Mouse (Mus musculus): ENCODE data around the gene Impg1. TPM values are rescaled to one million over a fixed set of nuclear protein-coding genes. Genes with fewer than 3 reads are reported as not detected.

Impg1 gene
- polyA plus RNA-seq, 1 experiment from 2014 or later, result 0.10 TPM

- H3K27ac ChIP-seq, result no peak overlapping the region
- ATAC-seq (replicated peaks; ENCODE audit: low FRiP score), result no peak
- whole genome bisulfite sequencing, result 96% methylated on average over 4 of the region's 4 CpGs
- peaks cover 41% of the 10 kb centered on the region for H3K36me3 ChIP-seq
- no peaks in the 10 kb centered on the region for H3K9me3 ChIP-seq (replicated peaks)
- no peak overlapping the region for H3K4me3 ChIP-seq (replicated peaks)
- H3K9ac ChIP-seq, result no peak overlapping the region
- no peaks in the 10 kb centered on the region for H3K4me1 ChIP-seq
- H3K27me3 ChIP-seq, result no peaks in the 10 kb centered on the region
- no peak overlapping the region for H3K4me2 ChIP-seq
These were observed 158.9 kb downstream of the Impg1 start for GRCm38 (mm10) chr9:80306390-80306789.

DNA sequence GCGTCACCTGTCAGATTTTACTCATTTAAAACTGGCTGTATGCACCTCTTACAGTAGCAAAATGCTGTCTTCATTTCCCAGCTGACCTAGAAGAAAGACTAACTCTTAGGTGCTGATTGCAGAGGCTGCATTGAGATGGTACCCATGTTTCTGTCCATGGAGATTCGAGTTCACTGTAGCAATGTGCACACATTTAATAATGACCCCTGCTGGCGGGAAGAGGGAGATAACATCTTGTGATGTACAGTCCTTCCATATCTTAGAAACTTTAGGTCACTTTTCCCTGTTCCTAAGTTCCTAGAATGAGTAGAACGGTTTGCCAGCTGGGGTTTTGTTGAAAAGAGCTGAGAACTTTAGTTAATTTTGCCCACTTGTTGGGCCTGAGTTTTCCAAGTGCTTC lies 161.8 kb downstream of the Impg1 start:
- Histone ChIP-seq H3K36me3 (peaks cover 51% of the 10 kb centered on the region), H3K9me3 (replicated peaks) (no peaks in the 10 kb centered on the region), H3K4me1 (no peaks in the 10 kb centered on the region), H3K4me3 (replicated peaks) (no peak overlapping the region), H3K27ac (no peak overlapping the region), H3K27me3 (no peaks in the 10 kb centered on the region), H3K9ac (no peak overlapping the region), H3K4me2 (no peak overlapping the region)
- WGBS, result 63% methylated on average over 4 of the region's 4 CpGs
- ATAC-seq (replicated peaks; ENCODE audit: low FRiP score), result no peak

- Histone ChIP-seq H3K27me3 (no peaks in the 10 kb centered on the region), H3K4me3 (replicated peaks) (no peak overlapping the region), H3K9me3 (replicated peaks) (no peaks in the 10 kb centered on the region), H3K36me3 (peaks cover 35% of the 10 kb centered on the region), H3K27ac (no peak overlapping the region), H3K4me2 (no peak overlapping the region), H3K4me1 (no peaks in the 10 kb centered on the region), H3K9ac (no peak overlapping the region)
- no peak for ATAC-seq (replicated peaks; ENCODE audit: low FRiP score)
- WGBS, result 90% methylated on average over 9 of the region's 9 CpGs
These were observed 166.2 kb downstream of the Impg1 start for GRCm38 (mm10) chr9:80299031-80299430.

GRCm38 (mm10) chr9:80296086-80296485 lies 169.2 kb downstream of the Impg1 start:
- H3K4me2 ChIP-seq, result no peak overlapping the region
- ATAC-seq (replicated peaks; ENCODE audit: low FRiP score), result no peak
- no peak overlapping the region for H3K4me3 ChIP-seq (replicated peaks)
- H3K27ac ChIP-seq, result no peak overlapping the region
- H3K9ac ChIP-seq, result no peak overlapping the region
- no peaks in the 10 kb centered on the region for H3K27me3 ChIP-seq
- 65% methylated on average over 4 of the region's 4 CpGs for WGBS
- peaks cover 31% of the 10 kb centered on the region for H3K36me3 ChIP-seq
- H3K9me3 ChIP-seq (replicated peaks), result no peaks in the 10 kb centered on the region
- H3K4me1 ChIP-seq, result no peaks in the 10 kb centered on the region

DNA sequence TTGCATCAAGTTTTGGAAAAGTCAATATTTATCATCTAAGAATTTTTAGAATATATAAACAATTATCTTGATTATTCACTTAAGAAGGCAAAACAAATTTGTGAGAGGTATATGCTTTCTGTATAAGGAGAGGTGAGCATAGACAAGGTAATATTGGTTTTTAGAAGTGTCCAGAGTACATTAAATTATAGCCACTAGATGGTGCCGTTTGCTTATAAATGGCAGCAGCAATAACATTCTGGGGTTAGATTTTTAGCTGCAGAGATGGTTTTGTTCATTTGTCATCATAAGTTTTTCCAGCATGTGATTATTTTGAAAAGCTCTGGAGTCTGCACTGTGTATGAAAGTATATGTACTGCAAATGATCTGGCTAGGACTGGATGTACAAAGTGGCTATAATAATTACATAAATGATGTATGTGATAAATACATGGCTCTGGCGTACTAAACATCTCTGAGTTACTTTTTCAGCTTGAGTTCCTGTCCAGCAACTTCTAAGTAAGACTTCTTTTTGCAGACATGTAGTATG lies 172.2 kb downstream of the Impg1 start:
- Histone ChIP-seq H3K4me2 (no peak overlapping the region), H3K9me3 (replicated peaks) (no peaks in the 10 kb centered on the region), H3K36me3 (peaks cover 37% of the 10 kb centered on the region), H3K4me3 (replicated peaks) (no peak overlapping the region), H3K9ac (no peak overlapping the region), H3K27ac (no peak overlapping the region), H3K4me1 (no peaks in the 10 kb centered on the region), H3K27me3 (no peaks in the 10 kb centered on the region)
- 68% methylated on average over 2 of the region's 2 CpGs for WGBS
- no peak for ATAC-seq (replicated peaks; ENCODE audit: low FRiP score)

- Histone ChIP-seq H3K4me2 (no peak overlapping the region), H3K4me1 (no peaks in the 10 kb centered on the region), H3K27me3 (no peaks in the 10 kb centered on the region), H3K9me3 (replicated peaks) (no peaks in the 10 kb centered on the region), H3K9ac (no peak overlapping the region), H3K36me3 (peaks cover 65% of the 10 kb centered on the region), H3K4me3 (replicated peaks) (no peak overlapping the region), H3K27ac (no peak overlapping the region)
- ATAC-seq (replicated peaks; ENCODE audit: low FRiP score), result no peak
- WGBS, result 93% methylated on average over 7 of the region's 7 CpGs
These were observed 178.4 kb downstream of the Impg1 start for GRCm38 (mm10) chr9:80286845-80287244.

- Histone ChIP-seq H3K27me3 (no peaks in the 10 kb centered on the region), H3K36me3 (peaks cover 55% of the 10 kb centered on the region), H3K4me2 (no peak overlapping the region), H3K9ac (no peak overlapping the region), H3K4me1 (no peaks in the 10 kb centered on the region), H3K27ac (no peak overlapping the region), H3K9me3 (replicated peaks) (no peaks in the 10 kb centered on the region), H3K4me3 (replicated peaks) (no peak overlapping the region)
- ATAC-seq (replicated peaks; ENCODE audit: low FRiP score), result no peak
- WGBS, result 82% methylated on average over 2 of the region's 2 CpGs
These were observed 180.6 kb downstream of the Impg1 start for GRCm38 (mm10) chr9:80284539-80285174.

- Histone ChIP-seq H3K4me1 (no peaks in the 10 kb centered on the region), H3K9me3 (replicated peaks) (no peaks in the 10 kb centered on the region), H3K27ac (no peak overlapping the region), H3K36me3 (peaks cover 41% of the 10 kb centered on the region), H3K4me2 (no peak overlapping the region), H3K27me3 (no peaks in the 10 kb centered on the region), H3K4me3 (replicated peaks) (no peak overlapping the region), H3K9ac (no peak overlapping the region)
- ATAC-seq (replicated peaks; ENCODE audit: low FRiP score), result no peak
- 96% methylated on average over 3 of the region's 3 CpGs for WGBS
These were observed 182.9 kb downstream of the Impg1 start for GRCm38 (mm10) chr9:80282426-80282825.

DNA sequence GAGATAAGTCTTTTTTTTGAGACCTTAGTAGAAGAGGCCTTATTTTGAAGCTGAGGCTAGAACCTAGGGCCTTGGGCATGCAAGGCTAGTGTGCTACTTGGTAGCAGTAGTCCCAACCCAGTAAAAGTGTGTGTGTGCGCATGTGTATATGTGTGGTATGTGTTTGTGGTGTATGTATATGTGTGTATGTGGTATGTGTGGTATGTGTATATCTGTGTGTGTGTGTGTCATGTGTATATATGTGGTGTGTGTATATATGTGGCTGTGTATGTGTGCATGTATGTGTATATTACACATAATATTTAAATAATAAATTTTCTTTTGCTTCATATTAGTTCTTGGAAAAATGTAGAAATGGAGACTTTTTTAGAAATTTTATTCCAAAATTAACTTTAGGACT lies 184.6 kb downstream of the Impg1 start:
- H3K36me3 ChIP-seq, result peaks cover 51% of the 10 kb centered on the region
- H3K9ac ChIP-seq, result no peak overlapping the region
- no peaks in the 10 kb centered on the region for H3K4me1 ChIP-seq
- ATAC-seq (replicated peaks; ENCODE audit: low FRiP score), result no peak
- no peak overlapping the region for H3K4me2 ChIP-seq
- WGBS, result 97% methylated on average over 1 of the region's 1 CpGs
- no peak overlapping the region for H3K27ac ChIP-seq
- H3K27me3 ChIP-seq, result no peaks in the 10 kb centered on the region
- H3K9me3 ChIP-seq (replicated peaks), result no peaks in the 10 kb centered on the region
- H3K4me3 ChIP-seq (replicated peaks), result no peak overlapping the region

DNA sequence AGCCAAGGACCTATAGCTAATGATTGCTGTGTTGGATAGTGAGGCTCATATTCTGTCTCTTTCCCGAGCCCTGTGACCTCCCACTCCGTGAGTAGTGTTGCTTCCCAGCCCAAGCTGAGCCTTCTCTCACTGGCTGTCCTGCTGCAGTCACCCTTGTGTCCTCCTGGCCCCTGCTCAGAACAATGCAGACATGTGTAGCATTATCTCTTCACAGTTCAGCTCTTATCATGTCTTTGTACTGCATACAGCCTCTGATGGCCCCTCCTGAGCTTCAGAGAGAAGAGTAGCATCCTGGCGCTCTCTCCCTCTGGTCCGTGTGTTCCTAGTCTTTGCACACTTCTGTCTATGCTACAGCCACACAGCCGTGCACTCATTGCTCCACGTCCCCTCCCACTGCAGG lies 187.5 kb downstream of the Impg1 start:
- Histone ChIP-seq H3K27ac (no peak overlapping the region), H3K27me3 (no peaks in the 10 kb centered on the region), H3K4me2 (no peak overlapping the region), H3K9me3 (replicated peaks) (no peaks in the 10 kb centered on the region), H3K4me1 (no peaks in the 10 kb centered on the region), H3K4me3 (replicated peaks) (no peak overlapping the region), H3K9ac (no peak overlapping the region), H3K36me3 (peaks cover 51% of the 10 kb centered on the region)
- WGBS, result 80% methylated on average over 6 of the region's 6 CpGs
- no peak for ATAC-seq (replicated peaks; ENCODE audit: low FRiP score)

DNA sequence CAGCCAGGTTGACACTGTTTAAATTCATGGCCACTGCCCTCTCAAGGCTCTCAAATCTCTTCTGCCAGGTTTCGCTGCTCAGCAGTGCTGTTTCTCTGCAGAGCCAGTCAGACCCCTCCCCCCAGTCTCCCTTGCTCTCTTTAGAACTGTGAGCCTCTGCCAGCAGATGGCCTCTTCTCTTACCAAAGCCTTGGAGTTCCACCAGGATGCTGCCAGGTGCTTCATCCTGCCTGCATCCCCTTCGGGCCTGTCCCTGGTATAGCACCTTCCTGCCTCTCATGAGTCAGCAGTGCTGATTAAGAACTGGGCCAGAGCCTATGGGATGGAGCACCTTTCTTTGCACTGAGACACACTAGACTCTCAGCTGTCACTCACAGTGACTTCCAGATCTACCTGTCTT lies 188.1 kb downstream of the Impg1 start:
- Histone ChIP-seq H3K9ac (no peak overlapping the region), H3K27me3 (no peaks in the 10 kb centered on the region), H3K9me3 (replicated peaks) (no peaks in the 10 kb centered on the region), H3K4me2 (no peak overlapping the region), H3K4me3 (replicated peaks) (no peak overlapping the region), H3K27ac (no peak overlapping the region), H3K4me1 (no peaks in the 10 kb centered on the region), H3K36me3 (peaks cover 47% of the 10 kb centered on the region)
- ATAC-seq (replicated peaks; ENCODE audit: low FRiP score), result no peak
- 62% methylated on average over 2 of the region's 2 CpGs for WGBS

GRCm38 (mm10) chr9:80275772-80276134 lies 189.5 kb downstream of the Impg1 start:
- no peak for ATAC-seq (replicated peaks; ENCODE audit: low FRiP score)
- H3K9me3 ChIP-seq (replicated peaks), result no peaks in the 10 kb centered on the region
- H3K27ac ChIP-seq, result no peak overlapping the region
- H3K27me3 ChIP-seq, result no peaks in the 10 kb centered on the region
- H3K9ac ChIP-seq, result no peak overlapping the region
- H3K4me2 ChIP-seq, result no peak overlapping the region
- no peaks in the 10 kb centered on the region for H3K4me1 ChIP-seq
- peaks cover 47% of the 10 kb centered on the region for H3K36me3 ChIP-seq
- H3K4me3 ChIP-seq (replicated peaks), result no peak overlapping the region
- WGBS, result 71% methylated on average over 1 of the region's 1 CpGs
